Mouse (Mus musculus): ENCODE measurements around the gene Pglyrp1.
A peak's percentile ranks its signal among the peaks of the same experiment; 100 is the strongest.

Pglyrp1 gene

GRCm38 (mm10) chr7:18886963-18887362, 15.8 kb downstream of the Pglyrp1 start:
- DNase-seq (ENCODE audit: low spot score) = no peak

- DNase-seq (ENCODE audit: low spot score) = no peak
Measured at GRCm38 (mm10) chr7:18890848-18891247, 19.7 kb downstream of the Pglyrp1 start.

- peak; percentile 54 for DNase-seq (ENCODE audit: low spot score)
Measured at GRCm38 (mm10) chr7:18891872-18892599, 20.9 kb downstream of the Pglyrp1 start.

- DNase-seq (ENCODE audit: low spot score) = no peak
Measured at GRCm38 (mm10) chr7:18893009-18893408, 21.9 kb downstream of the Pglyrp1 start.

GRCm38 (mm10) chr7:18893651-18894430, 22.7 kb downstream of the Pglyrp1 start:
- no peak for DNase-seq (ENCODE audit: low spot score)

- no peak for DNase-seq (ENCODE audit: low spot score)
Measured at GRCm38 (mm10) chr7:18896536-18896935, 25.4 kb downstream of the Pglyrp1 start.

- DNase-seq (ENCODE audit: low spot score) = no peak
Measured at GRCm38 (mm10) chr7:18900513-18900912, 29.4 kb downstream of the Pglyrp1 start.

- DNase-seq (ENCODE audit: low spot score) = no peak
Measured at GRCm38 (mm10) chr7:18902486-18902885, 31.4 kb downstream of the Pglyrp1 start.

- no peak for DNase-seq (ENCODE audit: low spot score)
Measured at GRCm38 (mm10) chr7:18904971-18905370, 33.8 kb downstream of the Pglyrp1 start.

- DNase-seq (ENCODE audit: low spot score) = no peak
Measured at GRCm38 (mm10) chr7:18909797-18910196, 38.7 kb downstream of the Pglyrp1 start.

GRCm38 (mm10) chr7:18910241-18910831, 39.2 kb downstream of the Pglyrp1 start, which contains the start of gene Ccdc61:
Gene Ccdc61 (minus strand): TSS chr7:18910415.
- DNase-seq (ENCODE audit: low spot score) = peak; percentile 89

- DNase-seq (ENCODE audit: low spot score) = no peak
Measured at GRCm38 (mm10) chr7:18916254-18916653, 45.1 kb downstream of the Pglyrp1 start.

- no peak for DNase-seq (ENCODE audit: low spot score)
Measured at GRCm38 (mm10) chr7:18917931-18918330, 46.8 kb downstream of the Pglyrp1 start.

GRCm38 (mm10) chr7:18921069-18921468, 49.9 kb downstream of the Pglyrp1 start:
- DNase-seq (ENCODE audit: low spot score) = no peak

GRCm38 (mm10) chr7:18922807-18923206, 51.7 kb downstream of the Pglyrp1 start:
- DNase-seq (ENCODE audit: low spot score) = no peak

- no peak for DNase-seq (ENCODE audit: low spot score)
Measured at GRCm38 (mm10) chr7:18923267-18923666, 52.1 kb downstream of the Pglyrp1 start.

- DNase-seq (ENCODE audit: low spot score) = no peak
Measured at GRCm38 (mm10) chr7:18923711-18924191, 52.6 kb downstream of the Pglyrp1 start.

- DNase-seq (ENCODE audit: low spot score) = no peak
Measured at GRCm38 (mm10) chr7:18924321-18924720, 53.2 kb downstream of the Pglyrp1 start.

- DNase-seq (ENCODE audit: low spot score) = peak; percentile 12
Measured at GRCm38 (mm10) chr7:18925162-18925938, 54.2 kb downstream of the Pglyrp1 start, which contains the start of gene Nova2. Gene Nova2 (plus strand): TSS chr7:18925888.

GRCm38 (mm10) chr7:18926041-18926790, 55.1 kb downstream of the Pglyrp1 start:
- DNase-seq (ENCODE audit: low spot score) = no peak

GRCm38 (mm10) chr7:18926911-18927310, 55.8 kb downstream of the Pglyrp1 start:
- DNase-seq (ENCODE audit: low spot score) = no peak
